Mouse (Mus musculus): ENCODE measurements around the gene Bmpr1b.

- no peak for TF ChIP-seq CTCF (IDR thresholded peaks at IDR 0.05; ENCODE audit: low read depth)
- TF ChIP-seq EP300 (IDR thresholded peaks at IDR 0.05; ENCODE audit: low read depth), result no peak
Observed at GRCm38 (mm10) chr3:142151980-142152379, 17.2 kb downstream of the Bmpr1b start.
